Mouse (Mus musculus): ENCODE data around the gene Myo1c. TPM values are rescaled to one million over a fixed set of nuclear protein-coding genes. Genes with fewer than 3 reads are reported as not detected.
"Not testable (repeated sequence)": the region's sequence is repeated elsewhere in the genome, so short reads cannot be mapped to it uniquely, and the experiment has no call there.

The Myo1c gene
- total RNA-seq, 2 experiments from 2014 or later = 128 to 132 TPM

GRCm38 (mm10) chr11:75669176-75669852 is 19.0 kb downstream of the Myo1c start:
- DNase-seq = no peak

GRCm38 (mm10) chr11:75669853-75670200 is 19.5 kb downstream of the Myo1c start:
- no peak for DNase-seq

GRCm38 (mm10) chr11:75671426-75672180 is 21.3 kb downstream of the Myo1c start:
- DNase-seq = no peak

GRCm38 (mm10) chr11:75673411-75673810 is 23.1 kb downstream of the Myo1c start:
- DNase-seq = no peak

GRCm38 (mm10) chr11:75674875-75675274 is 24.6 kb downstream of the Myo1c start:
- DNase-seq = no peak

GRCm38 (mm10) chr11:75677881-75678746 is 27.8 kb downstream of the Myo1c start:
- no peak for DNase-seq

- DNase-seq = peak; percentile 99
These were observed 28.6 kb downstream of the Myo1c start, which contains the start of gene Crk for GRCm38 (mm10) chr11:75678747-75679438. TSS of gene Crk (plus strand) at chr11:75679259.

- peak; percentile 75 for DNase-seq
These were observed 29.3 kb downstream of the Myo1c start for GRCm38 (mm10) chr11:75679439-75680171.

- no peak for DNase-seq
These were observed 34.2 kb downstream of the Myo1c start for GRCm38 (mm10) chr11:75684462-75684861.

- no peak for DNase-seq
These were observed 34.7 kb downstream of the Myo1c start for GRCm38 (mm10) chr11:75684956-75685355.

GRCm38 (mm10) chr11:75687343-75687993 is 37.2 kb downstream of the Myo1c start:
- no peak for DNase-seq

- DNase-seq = no peak
These were observed 37.8 kb downstream of the Myo1c start for GRCm38 (mm10) chr11:75688132-75688531.

- DNase-seq = no peak
These were observed 39.7 kb downstream of the Myo1c start for GRCm38 (mm10) chr11:75689977-75690376.

- no peak for DNase-seq
These were observed 40.7 kb downstream of the Myo1c start for GRCm38 (mm10) chr11:75691047-75691446.

GRCm38 (mm10) chr11:75693570-75693969 is 43.3 kb downstream of the Myo1c start:
- no peak for DNase-seq

GRCm38 (mm10) chr11:75697464-75697863 is 47.2 kb downstream of the Myo1c start:
- not testable (repeated sequence) for DNase-seq

GRCm38 (mm10) chr11:75700557-75700956 is 50.3 kb downstream of the Myo1c start:
- DNase-seq = no peak

GRCm38 (mm10) chr11:75702761-75703160 is 52.5 kb downstream of the Myo1c start:
- no peak for DNase-seq

- no peak for DNase-seq
These were observed 53.4 kb downstream of the Myo1c start for GRCm38 (mm10) chr11:75703748-75704147.

- no peak for DNase-seq
These were observed 63.6 kb downstream of the Myo1c start for GRCm38 (mm10) chr11:75713949-75714348.

GRCm38 (mm10) chr11:75715556-75715955 is 65.3 kb downstream of the Myo1c start:
- DNase-seq = no peak

Measured in adrenal gland, postnatal 10 days (tissue).